Mouse (Mus musculus): ENCODE measurements around the gene Ablim1. TPM values are rescaled to one million over a fixed set of nuclear protein-coding genes. Genes with fewer than 3 reads are reported as not detected.

Ablim1 gene
- 12.2 and 13.9 TPM in 2 replicates for polyA plus RNA-seq (2011; ENCODE audit: insufficient read depth, insufficient read length, low read depth, missing spikeins)

GRCm38 (mm10) chr19:57314346-57315012, at the start of gene Ablim1:
Ablim1 (minus strand) TSS chr19:57314919.
- no peak for TF ChIP-seq EP300 (IDR thresholded peaks at IDR 0.05; ENCODE audit: insufficient read depth, low read depth, low read length)
- no peak for TF ChIP-seq POLR2A (IDR thresholded peaks at IDR 0.05; ENCODE audit: insufficient read depth, low read length)
- TF ChIP-seq CTCF (IDR thresholded peaks at IDR 0.05; ENCODE audit: low read depth, low read length), result no peak
- H3K27ac ChIP-seq (ENCODE audit: insufficient read depth, low read length), result no peak within 1 kb of the TSS

GRCm38 (mm10) chr19:57363538-57363937, 48.8 kb upstream of the Ablim1 start:
- Histone ChIP-seq H3K4me3 (ENCODE audit: low read depth, low read length) (no peak overlapping the region), H3K9ac (ENCODE audit: low read depth, poor library complexity, severe bottlenecking) (0 out of 2 replicates have a peak overlapping the region, but pooled peaks have one; percentile 31), H3K4me1 (ENCODE audit: control insufficient read depth, insufficient read depth, low read length) (peaks cover 9% of the 10 kb centered on the region), H3K36me3 (ENCODE audit: control insufficient read depth, insufficient read depth, low read length, poor library complexity, severe bottlenecking) (no peaks in the 10 kb centered on the region), H3K27me3 (ENCODE audit: control insufficient read depth, insufficient read depth, low read length, poor library complexity, severe bottlenecking) (no peaks in the 10 kb centered on the region), H3K27ac (ENCODE audit: insufficient read depth, low read length) (no peak overlapping the region), H3K9me3 (replicated peaks; ENCODE audit: control insufficient read depth, insufficient read depth, low read length, poor library complexity, severe bottlenecking) (no peaks in the 10 kb centered on the region)
- TF ChIP-seq POLR2A (IDR thresholded peaks at IDR 0.05; ENCODE audit: insufficient read depth, low read length) (no peak), CTCF (IDR thresholded peaks at IDR 0.05; ENCODE audit: low read depth, low read length) (no peak), EP300 (IDR thresholded peaks at IDR 0.05; ENCODE audit: insufficient read depth, low read depth, low read length) (no peak)

More at GRCm38 (mm10) chr19:57314346-57315012, at the start of gene Ablim1:
- peak within 1 kb of the TSS; percentile 3; the same call in 1 of the 2 replicates for H3K9ac ChIP-seq (ENCODE audit: low read depth, poor library complexity, severe bottlenecking)
- H3K27me3 ChIP-seq (ENCODE audit: control insufficient read depth, insufficient read depth, low read length, poor library complexity, severe bottlenecking), result peaks cover 5% of the 10 kb centered on the region; the same call in 1 of the 2 replicates
- H3K36me3 ChIP-seq (ENCODE audit: control insufficient read depth, insufficient read depth, low read length, poor library complexity, severe bottlenecking), result no peaks in the 10 kb centered on the region
- H3K4me3 ChIP-seq (ENCODE audit: low read depth, low read length), result peak within 1 kb of the TSS; percentile 90
- H3K4me1 ChIP-seq (ENCODE audit: control insufficient read depth, insufficient read depth, low read length), result no peaks in the 10 kb centered on the region
- no peaks in the 10 kb centered on the region for H3K9me3 ChIP-seq (replicated peaks; ENCODE audit: control insufficient read depth, insufficient read depth, low read length, poor library complexity, severe bottlenecking)

- Histone ChIP-seq H3K36me3 (ENCODE audit: control insufficient read depth, insufficient read depth, low read length, poor library complexity, severe bottlenecking) (no peaks in the 10 kb centered on the region), H3K4me1 (ENCODE audit: control insufficient read depth, insufficient read depth, low read length) (peaks cover 9% of the 10 kb centered on the region), H3K9ac (ENCODE audit: low read depth, poor library complexity, severe bottlenecking) (0 out of 2 replicates have a peak overlapping the region, but pooled peaks have one; percentile 31), H3K4me3 (ENCODE audit: low read depth, low read length) (peak overlapping the region; percentile 18; the same call in 1 of the 2 replicates), H3K9me3 (replicated peaks; ENCODE audit: control insufficient read depth, insufficient read depth, low read length, poor library complexity, severe bottlenecking) (no peaks in the 10 kb centered on the region), H3K27me3 (ENCODE audit: control insufficient read depth, insufficient read depth, low read length, poor library complexity, severe bottlenecking) (no peaks in the 10 kb centered on the region), H3K27ac (ENCODE audit: insufficient read depth, low read length) (peak overlapping the region; percentile 43)
- no peak for TF ChIP-seq EP300 (IDR thresholded peaks at IDR 0.05; ENCODE audit: insufficient read depth, low read depth, low read length)
- no peak for TF ChIP-seq CTCF (IDR thresholded peaks at IDR 0.05; ENCODE audit: low read depth, low read length)
- TF ChIP-seq POLR2A (IDR thresholded peaks at IDR 0.05; ENCODE audit: insufficient read depth, low read length), result no peak
These were observed 48.4 kb upstream of the Ablim1 start for GRCm38 (mm10) chr19:57363076-57363475.

GRCm38 (mm10) chr19:57362586-57362985, 47.9 kb upstream of the Ablim1 start:
- no peak overlapping the region for H3K4me3 ChIP-seq (ENCODE audit: low read depth, low read length)
- TF ChIP-seq EP300 (IDR thresholded peaks at IDR 0.05; ENCODE audit: insufficient read depth, low read depth, low read length), result no peak
- TF ChIP-seq POLR2A (IDR thresholded peaks at IDR 0.05; ENCODE audit: insufficient read depth, low read length), result no peak
- TF ChIP-seq CTCF (IDR thresholded peaks at IDR 0.05; ENCODE audit: low read depth, low read length), result no peak
- H3K9me3 ChIP-seq (replicated peaks; ENCODE audit: control insufficient read depth, insufficient read depth, low read length, poor library complexity, severe bottlenecking), result no peaks in the 10 kb centered on the region
- no peaks in the 10 kb centered on the region for H3K27me3 ChIP-seq (ENCODE audit: control insufficient read depth, insufficient read depth, low read length, poor library complexity, severe bottlenecking)
- no peaks in the 10 kb centered on the region for H3K36me3 ChIP-seq (ENCODE audit: control insufficient read depth, insufficient read depth, low read length, poor library complexity, severe bottlenecking)
- H3K4me1 ChIP-seq (ENCODE audit: control insufficient read depth, insufficient read depth, low read length), result peaks cover 7% of the 10 kb centered on the region
- 0 out of 2 replicates have a peak overlapping the region, but pooled peaks have one; percentile 98 for H3K9ac ChIP-seq (ENCODE audit: low read depth, poor library complexity, severe bottlenecking)
- H3K27ac ChIP-seq (ENCODE audit: insufficient read depth, low read length), result 0 out of 2 replicates have a peak overlapping the region, but pooled peaks have one; percentile 43

GRCm38 (mm10) chr19:57361939-57362307, 47.2 kb upstream of the Ablim1 start:
- TF ChIP-seq POLR2A (IDR thresholded peaks at IDR 0.05; ENCODE audit: insufficient read depth, low read length) (no peak), EP300 (IDR thresholded peaks at IDR 0.05; ENCODE audit: insufficient read depth, low read depth, low read length) (no peak), CTCF (IDR thresholded peaks at IDR 0.05; ENCODE audit: low read depth, low read length) (no peak)
- Histone ChIP-seq H3K9ac (ENCODE audit: low read depth, poor library complexity, severe bottlenecking) (peak overlapping the region; percentile 98), H3K4me1 (ENCODE audit: control insufficient read depth, insufficient read depth, low read length) (peaks cover 7% of the 10 kb centered on the region), H3K27ac (ENCODE audit: insufficient read depth, low read length) (0 out of 2 replicates have a peak overlapping the region, but pooled peaks have one; percentile 80), H3K36me3 (ENCODE audit: control insufficient read depth, insufficient read depth, low read length, poor library complexity, severe bottlenecking) (no peaks in the 10 kb centered on the region), H3K27me3 (ENCODE audit: control insufficient read depth, insufficient read depth, low read length, poor library complexity, severe bottlenecking) (no peaks in the 10 kb centered on the region), H3K4me3 (ENCODE audit: low read depth, low read length) (peak overlapping the region; percentile 99), H3K9me3 (replicated peaks; ENCODE audit: control insufficient read depth, insufficient read depth, low read length, poor library complexity, severe bottlenecking) (no peaks in the 10 kb centered on the region)
